Mouse (Mus musculus): ENCODE measurements around the gene Grn.

- TF ChIP-seq POLR2A (IDR thresholded peaks at IDR 0.05; ENCODE audit: control insufficient read depth, low read depth, low read length) (no peak), CTCF (IDR thresholded peaks at IDR 0.05; ENCODE audit: control insufficient read depth, insufficient read depth, insufficient replicate concordance, low read depth, low read length) (peak; percentile 34; the same call in 1 of the 2 replicates)
Measured at GRCm38 (mm10) chr11:102431018-102431645, 1.0 kb downstream of the Grn start.
